Mouse (Mus musculus) embryo, embryonic 11 days (tissue): ENCODE measurements at regions not wholly inside any gene's neighbourhood (a gene's known extent, or its start where the extent isn't known, plus 50 kb on each side); places are given as distances from the start of the nearest gene placed in this dataset.

Source experiments
- DNase-seq: peaks from one replicate; pipeline ENCODE4 v3.0.0-alpha.2; 2015

DNA sequence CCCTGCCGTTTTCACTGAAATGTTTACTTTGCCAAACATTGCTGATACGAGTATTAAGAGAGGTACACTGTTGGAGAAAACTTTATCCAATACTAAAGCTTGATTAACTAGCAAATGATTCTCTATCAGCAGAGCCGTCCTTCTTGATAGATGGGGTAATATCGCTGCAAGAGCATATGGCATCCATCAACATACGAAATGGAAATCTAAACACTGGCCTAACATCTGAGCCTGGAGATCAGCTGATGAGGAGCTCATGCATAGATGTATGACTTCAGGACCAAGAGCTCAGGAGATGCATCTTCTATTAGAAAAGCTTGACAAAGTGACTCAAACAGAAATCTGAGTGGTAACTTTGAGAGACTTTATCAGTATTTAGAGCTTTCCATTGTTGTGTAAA is 666.5 kb downstream of the Defb40 start:
- DNase-seq: peak; percentile 23

DNA sequence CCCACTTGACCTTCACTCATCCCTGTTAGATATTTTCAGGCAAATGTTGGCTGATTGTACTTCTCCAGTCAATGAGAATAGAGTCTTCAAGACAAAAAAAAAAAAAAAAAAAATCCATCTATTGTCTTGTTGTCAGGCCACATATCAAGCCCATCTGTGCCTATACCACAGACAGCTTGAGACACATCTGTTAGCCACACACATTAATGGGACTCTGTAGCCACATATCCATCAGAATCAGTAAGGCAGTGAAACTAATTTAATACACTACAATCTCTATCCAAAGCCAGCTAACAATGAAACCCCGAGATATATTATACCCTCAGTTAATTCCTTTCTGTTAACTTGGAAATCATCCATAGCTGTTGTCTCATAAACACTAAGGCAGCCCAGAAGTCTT is 667.1 kb downstream of the Defb40 start:
- no peak for DNase-seq

DNA sequence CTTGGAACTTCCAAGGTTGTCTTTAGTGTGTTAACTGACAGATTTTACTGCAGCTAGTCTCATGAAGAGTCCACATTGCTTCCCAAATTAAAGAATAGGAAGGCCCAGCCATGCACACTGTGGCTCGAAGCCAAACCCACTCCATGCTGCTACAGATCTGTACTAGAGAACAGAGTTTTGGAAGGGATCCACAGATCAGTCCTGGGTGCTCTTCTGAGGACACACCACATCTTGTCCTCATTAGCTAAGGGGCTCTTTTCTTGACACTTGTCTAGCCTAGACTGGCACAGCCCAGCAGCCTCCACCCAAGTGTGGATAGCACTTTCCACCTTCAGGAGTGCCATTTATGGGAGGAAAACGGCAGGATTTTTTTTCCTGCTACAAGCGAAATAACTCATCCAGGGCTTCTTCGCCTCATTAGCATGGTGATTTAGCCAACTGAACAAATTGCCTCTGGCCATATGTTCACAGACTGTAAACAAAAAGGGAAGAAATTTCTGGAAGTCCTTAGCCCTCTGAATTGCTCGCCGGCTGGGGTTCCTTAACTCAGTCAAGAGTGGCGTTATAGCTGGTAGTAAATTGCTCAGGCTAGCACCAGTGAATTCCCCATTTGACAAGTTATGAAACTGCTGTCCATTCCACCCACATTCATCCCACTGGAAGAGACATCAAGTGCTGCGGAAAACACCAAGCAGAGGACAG is 690.4 kb downstream of the Defb40 start:
- no peak for DNase-seq

DNA sequence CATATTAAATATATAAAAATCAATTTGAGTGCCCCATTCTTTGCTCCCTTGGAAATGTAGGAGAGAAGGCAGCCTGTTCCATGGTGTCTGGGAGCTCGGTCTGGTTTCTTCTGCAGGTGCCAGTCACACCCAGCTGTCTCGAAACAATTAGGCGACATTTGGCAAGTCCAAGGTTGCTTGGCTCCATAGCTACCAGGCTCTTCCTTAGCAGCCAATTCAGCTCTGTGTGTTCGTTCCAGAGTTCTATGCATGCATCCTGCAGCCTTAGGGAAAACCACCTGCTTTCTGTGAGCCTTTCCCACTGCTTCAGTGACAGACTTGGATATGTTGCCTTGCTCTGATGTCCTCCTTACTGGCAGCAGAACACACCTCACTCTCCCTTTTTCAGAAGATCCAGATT is 698.1 kb downstream of the Defb40 start:
- DNase-seq: no peak

DNA sequence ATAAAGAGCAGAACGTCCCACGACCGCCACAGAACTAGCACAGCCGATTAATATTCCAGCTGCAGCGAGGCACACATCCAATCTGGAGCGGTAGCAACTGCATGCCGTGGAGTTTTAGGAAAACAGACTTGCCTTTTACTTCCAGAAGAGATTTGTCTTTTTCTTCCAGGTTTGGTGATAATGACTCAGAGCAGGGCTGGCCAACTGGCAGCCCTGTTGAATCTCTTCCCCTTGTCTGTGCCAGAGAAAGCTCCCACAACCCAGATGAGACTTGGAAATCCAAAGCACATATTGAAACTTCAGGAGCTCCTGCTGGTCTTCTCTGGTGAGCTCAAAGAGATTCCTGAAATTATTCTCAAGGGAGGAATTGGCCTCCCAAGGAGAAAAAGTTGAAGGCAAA is 709.8 kb downstream of the Defb40 start:
- DNase-seq: no peak

DNA sequence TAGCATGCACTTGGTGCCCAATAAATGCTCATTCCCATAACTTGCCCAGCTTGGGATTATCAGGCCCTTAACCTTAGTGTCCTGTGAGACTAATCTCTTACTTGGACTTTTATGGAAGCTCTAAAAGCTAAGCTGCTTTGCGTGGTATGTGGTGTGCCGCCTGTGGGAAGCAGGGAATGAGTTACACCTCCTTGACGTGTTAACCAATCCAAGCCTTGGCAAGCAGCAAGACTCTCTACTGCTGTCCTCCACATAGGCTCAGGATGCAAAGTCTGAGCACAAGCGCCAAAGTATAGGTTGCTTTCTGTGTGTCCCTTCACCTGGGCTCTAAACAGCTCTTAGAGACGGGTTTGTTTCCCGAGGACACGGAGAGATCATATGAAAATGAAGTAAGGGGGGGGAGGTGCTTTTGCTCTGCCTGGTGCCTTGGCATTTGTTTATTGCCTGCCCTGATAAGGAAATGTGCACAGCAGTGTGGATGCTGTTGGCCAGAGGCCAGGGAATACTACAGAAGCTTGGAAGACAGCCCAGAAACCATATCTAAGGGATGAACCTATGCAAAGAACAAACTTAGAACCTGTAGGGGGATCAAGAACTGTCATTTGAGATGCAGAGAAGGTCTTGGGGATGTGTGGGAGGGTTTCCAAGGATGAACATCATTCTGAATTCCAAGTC is 719.6 kb downstream of the Defb40 start:
- DNase-seq: no peak

DNA sequence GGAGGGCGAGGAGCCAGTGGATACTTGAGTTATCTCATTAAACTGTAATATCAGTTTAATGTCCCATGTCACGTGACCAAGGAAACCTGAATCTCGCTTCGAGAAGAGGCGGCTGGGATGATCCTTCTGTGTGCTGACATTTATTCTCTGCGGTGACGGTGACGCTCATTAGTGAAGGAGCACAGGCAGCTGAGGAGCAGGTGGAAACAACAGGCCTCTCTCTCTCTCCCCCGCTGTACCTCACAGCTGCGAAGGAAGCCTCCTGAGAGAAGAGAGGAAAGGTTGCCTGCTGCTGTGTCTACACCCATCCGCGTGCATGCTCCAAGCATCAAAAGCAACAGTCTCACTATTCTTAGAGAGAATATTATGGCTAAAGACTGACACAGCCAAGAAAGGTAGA is 731.8 kb downstream of the Defb40 start:
- no peak for DNase-seq

DNA sequence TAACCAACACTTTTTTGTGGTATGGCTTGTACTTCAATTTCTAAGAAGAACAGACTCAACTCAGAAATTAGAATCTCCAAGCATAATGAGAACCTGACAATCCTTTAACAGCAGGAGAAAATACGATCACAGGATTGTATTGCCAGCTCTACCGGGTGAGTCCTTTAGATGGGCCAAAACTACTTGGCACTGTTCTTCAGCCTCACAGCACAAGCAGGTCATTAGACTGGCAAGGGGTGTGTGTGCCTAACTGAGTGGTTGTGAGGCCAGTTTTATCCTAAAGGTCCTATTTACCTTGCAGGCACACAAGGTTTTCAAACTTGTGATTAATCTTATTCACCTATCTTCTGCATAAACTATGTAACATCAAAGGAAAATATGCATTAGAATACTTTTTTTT is 760.5 kb downstream of the Defb40 start:
- no peak for DNase-seq

DNA sequence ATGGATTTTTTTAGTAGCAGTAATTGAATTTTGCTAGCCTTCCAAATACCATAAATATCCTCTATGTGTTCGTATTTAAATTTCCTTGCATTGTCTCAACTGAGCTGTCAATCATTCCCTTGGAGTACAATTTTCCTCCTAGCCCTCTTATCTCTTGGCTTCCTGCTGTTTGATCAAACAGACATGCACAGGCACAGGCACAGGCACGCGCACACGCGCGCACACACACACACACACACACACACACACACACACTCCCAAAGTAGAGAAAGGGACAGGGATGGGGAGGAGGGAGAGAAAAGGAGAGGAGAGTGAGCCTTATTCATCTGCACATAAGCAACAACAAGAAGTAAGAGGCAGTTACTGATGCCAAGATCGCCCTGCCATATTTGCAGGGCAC is 760.9 kb downstream of the Defb40 start:
- DNase-seq: no peak

DNA sequence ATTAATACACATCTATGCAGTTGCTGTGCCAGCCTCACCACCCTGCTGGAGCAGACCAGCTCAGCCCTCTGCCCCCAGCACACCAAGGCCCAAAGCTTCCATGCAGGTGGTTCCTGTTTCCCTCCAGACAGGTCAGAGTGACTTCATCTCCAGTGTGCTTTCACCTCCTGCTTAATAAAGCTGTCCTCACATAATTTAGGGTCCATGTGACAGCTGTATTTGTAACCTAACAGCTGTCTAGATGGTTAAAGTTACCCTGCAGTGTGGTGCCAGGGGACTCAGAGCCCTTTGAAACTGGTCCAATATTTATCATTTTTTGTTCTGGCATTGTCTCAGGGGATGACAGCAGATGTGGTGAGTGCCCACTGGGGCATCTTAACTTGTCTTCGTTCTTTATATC is 761.5 kb downstream of the Defb40 start:
- no peak for DNase-seq

DNA sequence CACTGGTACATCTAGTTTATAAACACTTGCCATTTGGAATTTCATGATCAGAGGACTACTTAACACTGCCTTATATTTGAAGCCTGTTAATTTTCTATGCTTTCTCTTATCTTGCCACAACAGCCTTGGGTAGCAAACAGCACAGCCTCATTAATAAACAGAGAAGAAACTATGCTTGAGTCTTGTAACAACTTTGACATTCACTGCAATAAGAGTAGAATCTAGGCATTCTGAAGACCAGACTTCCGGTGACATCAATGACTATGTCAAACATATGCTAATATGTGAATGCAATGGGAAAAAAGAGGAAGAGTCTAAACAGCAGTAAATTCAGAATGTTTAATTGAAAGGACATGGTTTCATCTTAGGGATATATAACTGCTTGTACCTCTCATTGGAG is 768.0 kb downstream of the Defb40 start:
- no peak for DNase-seq

DNA sequence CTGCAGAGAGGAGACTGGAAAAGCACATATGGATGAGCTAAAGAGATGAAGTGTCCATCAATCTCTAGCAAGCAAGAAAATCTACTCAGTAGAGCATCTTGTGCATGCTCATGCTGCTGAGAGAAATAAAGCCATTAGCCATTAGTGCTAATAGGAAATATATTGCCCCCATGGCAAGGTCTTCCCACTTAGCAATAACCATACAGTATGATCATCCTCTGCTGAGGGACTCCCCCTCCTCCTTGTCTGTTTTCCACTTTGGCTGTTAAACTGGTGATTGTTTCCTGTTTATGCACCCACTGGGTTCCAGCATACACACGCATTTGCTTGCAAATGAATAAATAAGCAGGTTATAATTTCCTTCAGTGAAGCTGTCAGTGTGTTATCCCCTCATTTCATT is 769.4 kb downstream of the Defb40 start:
- DNase-seq: no peak

DNA sequence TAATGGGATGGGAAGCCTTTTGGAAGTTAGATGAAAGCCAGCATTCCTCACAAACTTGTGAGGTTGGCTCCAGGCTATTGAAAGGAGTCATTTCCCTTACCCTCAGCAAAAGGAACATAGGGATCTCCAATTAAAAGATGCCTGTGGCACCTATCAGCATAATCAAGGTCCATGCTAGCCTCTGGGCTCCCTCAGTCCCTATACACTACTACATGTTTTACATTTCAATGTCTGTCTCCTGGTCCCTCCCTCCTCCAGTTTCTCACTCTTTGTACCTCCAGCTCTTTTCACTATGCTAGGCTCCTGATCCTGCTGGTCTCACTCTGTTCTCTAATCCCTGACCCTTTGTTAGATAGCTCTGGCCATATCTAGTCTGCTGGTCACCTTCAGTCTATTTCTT is 790.6 kb downstream of the Defb40 start:
- no peak for DNase-seq

DNA sequence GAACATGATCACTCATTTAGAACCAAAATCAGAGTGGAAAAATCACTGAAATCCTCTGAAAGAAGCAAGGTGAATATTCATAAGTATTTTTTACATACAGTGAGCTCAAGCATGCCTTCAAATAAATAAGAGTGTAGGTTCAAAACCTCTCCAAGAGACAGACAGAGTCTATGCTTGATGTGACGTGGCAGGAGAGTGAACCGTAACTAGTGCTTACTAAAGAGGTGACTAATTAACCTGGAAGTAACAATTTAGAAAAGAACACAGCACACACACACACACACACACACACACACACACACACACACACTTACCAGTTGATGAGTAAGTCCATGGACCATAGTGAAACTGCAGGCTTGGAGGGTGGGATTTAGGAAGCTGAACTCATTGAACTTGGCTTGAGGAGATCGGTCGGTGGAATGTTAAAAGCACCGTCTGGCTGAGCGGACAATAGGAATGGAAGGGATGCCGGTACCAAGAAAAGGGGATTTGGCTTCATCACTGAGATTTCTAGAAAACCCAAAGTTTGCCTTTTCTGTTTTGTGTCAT is 802.4 kb downstream of the Defb40 start:
- no peak for DNase-seq

DNA sequence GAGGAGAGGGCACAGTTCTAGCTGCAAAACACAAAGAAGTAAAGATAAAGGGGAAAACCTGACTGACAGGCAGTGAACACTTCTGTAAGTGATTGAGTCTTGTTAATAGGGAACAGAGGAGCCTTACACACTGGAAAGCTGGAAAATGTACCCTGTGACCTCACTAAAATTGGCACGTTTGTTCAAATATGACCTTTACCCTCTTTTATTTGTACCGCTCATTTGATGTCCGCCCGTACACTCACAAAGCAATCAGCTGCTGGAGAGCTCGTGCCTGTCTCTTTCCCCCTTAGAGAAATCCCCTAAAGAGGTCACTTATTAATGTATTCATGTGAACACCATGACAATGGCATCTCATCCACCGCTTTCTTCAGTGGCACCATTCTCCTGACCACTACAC is 819.4 kb downstream of the Defb40 start:
- DNase-seq: peak; percentile 18

DNA sequence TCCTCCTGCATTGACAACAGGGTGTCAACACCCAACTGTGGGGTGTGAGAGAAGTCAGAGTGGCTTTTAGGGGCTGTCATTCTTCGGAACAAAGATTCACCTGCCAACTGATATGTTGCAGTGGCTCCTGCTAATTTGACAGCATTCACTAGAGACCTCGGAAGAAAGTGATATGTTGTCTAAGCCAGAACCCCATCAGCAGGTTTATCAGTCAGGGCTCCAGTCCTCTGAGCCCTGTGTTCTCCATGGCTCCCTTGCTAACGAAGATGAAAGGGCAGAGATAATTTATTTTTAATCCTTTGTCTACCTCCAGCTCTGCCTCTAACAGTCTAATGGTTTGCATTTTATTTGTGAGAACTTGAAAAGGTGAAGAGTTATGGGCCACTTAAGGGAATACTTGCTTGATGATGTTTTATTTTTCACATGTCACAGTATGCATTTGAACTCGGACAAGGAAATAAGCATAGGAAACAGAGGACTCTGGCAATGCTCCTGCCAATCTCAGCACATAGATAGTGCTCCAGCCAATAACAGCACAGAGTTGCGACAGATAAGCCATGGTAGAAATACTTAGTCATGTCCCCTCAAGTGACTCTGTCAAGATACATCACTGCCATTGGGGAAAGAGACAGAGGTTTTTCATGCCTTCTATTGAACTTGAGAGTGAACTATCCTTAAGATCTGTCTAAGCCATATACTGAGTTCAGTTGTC is 862.6 kb downstream of the Defb40 start:
- DNase-seq: no peak

DNA sequence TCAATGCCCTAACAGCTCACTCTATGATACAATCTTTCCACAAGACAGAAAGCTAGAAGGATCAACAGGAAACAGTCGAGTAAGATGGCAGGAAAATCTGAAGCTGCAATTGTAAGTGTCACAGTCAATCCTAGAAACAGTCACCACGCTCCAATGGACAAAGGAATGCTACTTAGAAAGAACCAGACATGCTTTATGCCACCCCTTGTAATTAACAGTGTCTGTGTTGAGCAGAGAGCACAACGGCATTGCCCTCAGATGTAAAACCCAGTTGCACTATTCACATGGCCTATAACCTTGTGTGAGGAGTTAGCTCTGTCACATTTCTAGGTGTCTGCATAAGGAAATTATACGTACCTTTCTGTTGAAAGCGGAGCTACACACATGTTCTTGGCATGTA is 864.8 kb downstream of the Defb40 start:
- no peak for DNase-seq

DNA sequence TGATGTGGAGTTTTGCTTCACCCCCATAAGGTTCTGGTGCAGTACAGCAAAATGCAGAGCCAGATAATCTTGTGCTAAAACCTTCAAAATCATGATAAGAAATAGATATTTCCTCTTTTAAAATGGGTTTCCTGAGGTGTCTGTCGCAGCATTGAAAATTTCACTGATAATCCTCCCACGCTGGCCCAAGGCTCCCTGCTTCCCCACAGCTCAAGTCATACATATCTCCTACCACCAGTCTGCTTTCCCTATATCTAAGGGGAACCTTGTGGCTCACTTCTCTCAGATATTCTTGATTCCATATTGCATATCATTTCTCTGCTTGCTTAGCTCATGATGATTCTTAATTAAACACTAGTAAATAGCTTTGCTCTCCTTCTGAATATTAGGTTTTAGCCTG is 868.6 kb downstream of the Defb40 start:
- DNase-seq: no peak

DNA sequence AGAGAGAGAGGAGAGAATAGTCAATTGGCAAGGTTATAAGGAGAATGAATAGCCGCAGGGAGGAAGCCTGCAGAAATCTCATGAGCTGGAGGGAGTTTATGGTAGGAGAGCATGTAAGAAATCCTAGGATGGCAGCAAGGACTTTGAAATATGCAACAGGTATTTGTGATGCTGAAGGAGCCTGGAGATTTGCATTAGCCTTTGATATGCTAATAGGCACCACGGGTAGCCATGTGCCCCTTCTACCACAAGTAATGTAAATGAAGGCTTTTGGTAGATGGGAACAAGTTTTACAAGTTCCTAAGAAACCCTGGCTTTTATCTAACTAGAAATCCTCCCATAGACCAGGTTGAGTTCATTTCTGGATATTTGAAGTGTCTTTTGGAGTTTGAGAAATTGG is 871.2 kb downstream of the Defb40 start:
- DNase-seq: no peak

DNA sequence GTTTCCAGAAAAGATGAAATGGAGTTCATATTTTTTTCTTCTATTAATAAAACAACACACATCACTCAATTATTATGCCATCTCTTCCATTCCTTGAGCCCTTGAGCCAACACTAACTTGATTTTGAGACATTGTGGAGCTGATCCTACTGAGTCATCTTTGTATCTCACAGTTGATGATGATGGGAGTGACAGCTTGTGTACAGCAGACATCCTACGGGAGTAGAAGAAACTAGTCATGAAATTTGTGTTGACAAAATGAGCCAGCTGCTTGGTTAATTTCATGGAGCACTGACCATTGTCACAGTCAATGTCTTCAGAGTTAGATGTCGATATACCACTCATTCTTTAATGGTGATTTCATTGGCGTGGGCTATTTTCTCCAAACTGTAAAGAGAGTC is 912.6 kb downstream of the Defb40 start:
- DNase-seq: no peak

DNA sequence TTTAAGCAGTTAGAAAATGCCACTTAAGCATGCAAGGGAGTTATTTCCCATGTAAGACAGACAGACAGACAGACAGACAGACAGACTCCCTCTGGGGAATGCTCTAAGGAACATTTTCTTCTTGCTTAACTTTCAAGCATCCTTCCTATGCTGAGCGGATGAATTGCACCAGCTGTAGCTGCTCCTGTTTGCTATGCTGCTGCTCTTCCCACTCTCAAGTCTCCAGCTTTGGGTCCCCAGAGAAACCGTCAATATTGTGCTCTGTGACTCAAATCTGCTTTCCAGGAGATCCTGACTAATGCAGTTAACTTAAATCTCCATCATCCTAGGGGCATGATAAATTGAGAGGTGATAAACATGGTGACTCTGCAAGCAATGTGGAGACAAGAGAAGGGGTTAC is 918.5 kb downstream of the Defb40 start:
- no peak for DNase-seq

DNA sequence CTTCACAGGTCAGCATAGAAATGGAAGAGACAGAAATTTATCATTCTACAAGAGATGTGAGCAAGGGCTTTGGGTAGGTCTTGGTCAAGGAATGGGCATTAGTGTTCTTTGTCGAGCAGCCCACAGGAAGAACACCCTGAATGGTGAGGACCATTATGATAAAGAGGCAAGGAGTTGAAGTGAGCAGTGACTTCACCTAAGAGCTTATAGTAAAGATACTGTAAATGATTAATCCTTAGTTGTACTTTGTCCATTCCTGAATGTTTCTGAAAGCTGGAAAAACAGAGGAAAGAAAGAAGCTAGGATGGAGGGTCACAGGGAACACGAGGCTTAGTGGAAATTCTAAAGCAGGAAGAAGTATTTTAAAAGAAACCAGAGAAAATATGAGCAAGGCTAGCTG is 956.9 kb downstream of the Defb40 start:
- no peak for DNase-seq

DNA sequence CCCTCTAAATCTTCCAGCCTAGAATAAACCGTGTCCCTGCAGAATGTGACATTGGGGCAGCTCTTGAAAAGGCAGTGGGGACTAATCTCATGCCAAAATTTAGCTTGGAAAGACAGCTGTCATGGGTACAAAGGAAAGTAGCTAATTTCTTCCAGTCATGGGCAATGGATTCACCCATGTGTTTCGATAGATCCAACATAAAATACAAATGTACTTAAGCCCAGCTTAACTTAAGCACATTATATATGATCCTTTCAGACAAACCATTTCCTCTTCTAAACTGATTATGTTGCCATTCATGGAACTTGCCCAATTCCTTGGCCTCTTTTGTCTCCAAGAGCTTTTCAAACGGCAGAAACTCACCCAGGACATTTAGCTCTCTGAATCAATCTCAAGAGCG is 970.5 kb downstream of the Defb40 start:
- no peak for DNase-seq

DNA sequence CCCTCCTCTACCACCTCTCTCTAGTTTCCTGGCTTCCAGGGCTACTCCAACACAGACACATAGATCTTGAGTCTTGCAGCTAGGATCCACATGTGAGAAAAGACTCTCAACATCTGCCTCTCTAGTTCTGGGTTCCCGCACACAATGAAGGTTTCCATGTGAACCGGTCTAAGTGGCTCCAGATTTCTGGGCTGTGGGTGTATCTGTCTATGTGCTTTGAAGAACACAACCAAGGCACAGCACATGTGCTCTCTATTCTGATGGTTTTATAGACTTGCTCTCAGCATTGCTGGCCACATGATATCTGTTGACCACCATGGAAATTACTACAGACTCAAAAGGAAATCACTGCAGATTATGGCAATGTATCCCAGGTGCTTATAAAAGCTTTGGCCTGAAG is 972.4 kb downstream of the Defb40 start:
- DNase-seq: no peak
